Mouse (Mus musculus): ENCODE data around the gene Zan. TPM values are rescaled to one million over a fixed set of nuclear protein-coding genes. Genes with fewer than 3 reads are reported as not detected.

The Zan gene
- polyA plus RNA-seq, 1 experiment, result 0.04 TPM

- Histone ChIP-seq H3K4me3 (ENCODE audit: low read depth, low read length) (peak overlapping the region; percentile 76), H3K27ac (ENCODE audit: insufficient read depth, low read length) (peak overlapping the region; percentile 54), H3K4me1 (ENCODE audit: control insufficient read depth, insufficient read depth, low read length) (no peaks in the 10 kb centered on the region), H3K9me3 (replicated peaks; ENCODE audit: control insufficient read depth, insufficient read depth, low read length, poor library complexity, severe bottlenecking) (no peaks in the 10 kb centered on the region), H3K9ac (ENCODE audit: low read depth, poor library complexity, severe bottlenecking) (peak overlapping the region; percentile 76), H3K27me3 (ENCODE audit: control insufficient read depth, insufficient read depth, low read length, poor library complexity, severe bottlenecking) (no peaks in the 10 kb centered on the region), H3K36me3 (ENCODE audit: control insufficient read depth, insufficient read depth, low read length, poor library complexity, severe bottlenecking) (no peaks in the 10 kb centered on the region)
- TF ChIP-seq EP300 (IDR thresholded peaks at IDR 0.05; ENCODE audit: insufficient read depth, low read depth, low read length) (no peak), CTCF (IDR thresholded peaks at IDR 0.05; ENCODE audit: low read depth, low read length) (peak; percentile 54), POLR2A (IDR thresholded peaks at IDR 0.05; ENCODE audit: insufficient read depth, low read length) (peak; percentile 43)
Measured at GRCm38 (mm10) chr5:137502667-137503110, 25.8 kb upstream of the Zan start.

- TF ChIP-seq EP300 (IDR thresholded peaks at IDR 0.05; ENCODE audit: insufficient read depth, low read depth, low read length), result 0 out of 2 replicates have a peak, but pooled peaks have one; percentile 4
- TF ChIP-seq POLR2A (IDR thresholded peaks at IDR 0.05; ENCODE audit: insufficient read depth, low read length), result peak; percentile 31
- TF ChIP-seq CTCF (IDR thresholded peaks at IDR 0.05; ENCODE audit: low read depth, low read length), result peak; percentile 66
- Histone ChIP-seq H3K9me3 (replicated peaks; ENCODE audit: control insufficient read depth, insufficient read depth, low read length, poor library complexity, severe bottlenecking) (no peaks in the 10 kb centered on the region), H3K4me3 (ENCODE audit: low read depth, low read length) (peak within 1 kb of the TSS; percentile 98), H3K27me3 (ENCODE audit: control insufficient read depth, insufficient read depth, low read length, poor library complexity, severe bottlenecking) (no peaks in the 10 kb centered on the region), H3K9ac (ENCODE audit: low read depth, poor library complexity, severe bottlenecking) (peak within 1 kb of the TSS; percentile 76), H3K36me3 (ENCODE audit: control insufficient read depth, insufficient read depth, low read length, poor library complexity, severe bottlenecking) (no peaks in the 10 kb centered on the region), H3K27ac (ENCODE audit: insufficient read depth, low read length) (peak within 1 kb of the TSS; percentile 88), H3K4me1 (ENCODE audit: control insufficient read depth, insufficient read depth, low read length) (no peaks in the 10 kb centered on the region)
Measured at GRCm38 (mm10) chr5:137501709-137502666, 25.1 kb upstream of the Zan start, which contains the start of gene Pop7. TSS of gene Pop7 (minus strand) at chr5:137502518.

GRCm38 (mm10) chr5:137500186-137500585 lies 23.3 kb upstream of the Zan start:
- no peak for TF ChIP-seq EP300 (IDR thresholded peaks at IDR 0.05; ENCODE audit: insufficient read depth, low read depth, low read length)
- no peak for TF ChIP-seq POLR2A (IDR thresholded peaks at IDR 0.05; ENCODE audit: insufficient read depth, low read length)
- no peak for TF ChIP-seq CTCF (IDR thresholded peaks at IDR 0.05; ENCODE audit: low read depth, low read length)
- Histone ChIP-seq H3K9me3 (replicated peaks; ENCODE audit: control insufficient read depth, insufficient read depth, low read length, poor library complexity, severe bottlenecking) (no peaks in the 10 kb centered on the region), H3K27me3 (ENCODE audit: control insufficient read depth, insufficient read depth, low read length, poor library complexity, severe bottlenecking) (no peaks in the 10 kb centered on the region), H3K27ac (ENCODE audit: insufficient read depth, low read length) (no peak overlapping the region), H3K4me1 (ENCODE audit: control insufficient read depth, insufficient read depth, low read length) (no peaks in the 10 kb centered on the region), H3K9ac (ENCODE audit: low read depth, poor library complexity, severe bottlenecking) (peak overlapping the region; percentile 76; the same call in 1 of the 2 replicates), H3K4me3 (ENCODE audit: low read depth, low read length) (no peak overlapping the region), H3K36me3 (ENCODE audit: control insufficient read depth, insufficient read depth, low read length, poor library complexity, severe bottlenecking) (no peaks in the 10 kb centered on the region)

GRCm38 (mm10) chr5:137493831-137494230 lies 17.0 kb upstream of the Zan start:
- no peaks in the 10 kb centered on the region for H3K4me1 ChIP-seq (ENCODE audit: control insufficient read depth, insufficient read depth, low read length)
- H3K27ac ChIP-seq (ENCODE audit: insufficient read depth, low read length), result no peak overlapping the region
- H3K9ac ChIP-seq (ENCODE audit: low read depth, poor library complexity, severe bottlenecking), result no peak overlapping the region
- no peak overlapping the region for H3K4me3 ChIP-seq (ENCODE audit: low read depth, low read length)
- no peaks in the 10 kb centered on the region for H3K36me3 ChIP-seq (ENCODE audit: control insufficient read depth, insufficient read depth, low read length, poor library complexity, severe bottlenecking)
- H3K27me3 ChIP-seq (ENCODE audit: control insufficient read depth, insufficient read depth, low read length, poor library complexity, severe bottlenecking), result no peaks in the 10 kb centered on the region
- no peaks in the 10 kb centered on the region for H3K9me3 ChIP-seq (replicated peaks; ENCODE audit: control insufficient read depth, insufficient read depth, low read length, poor library complexity, severe bottlenecking)
- TF ChIP-seq EP300 (IDR thresholded peaks at IDR 0.05; ENCODE audit: insufficient read depth, low read depth, low read length) (no peak), CTCF (IDR thresholded peaks at IDR 0.05; ENCODE audit: low read depth, low read length) (no peak), POLR2A (IDR thresholded peaks at IDR 0.05; ENCODE audit: insufficient read depth, low read length) (no peak)

GRCm38 (mm10) chr5:137491559-137491958 lies 14.7 kb upstream of the Zan start:
- H3K9me3 ChIP-seq (replicated peaks; ENCODE audit: control insufficient read depth, insufficient read depth, low read length, poor library complexity, severe bottlenecking), result no peaks in the 10 kb centered on the region
- H3K27me3 ChIP-seq (ENCODE audit: control insufficient read depth, insufficient read depth, low read length, poor library complexity, severe bottlenecking), result no peaks in the 10 kb centered on the region
- no peaks in the 10 kb centered on the region for H3K36me3 ChIP-seq (ENCODE audit: control insufficient read depth, insufficient read depth, low read length, poor library complexity, severe bottlenecking)
- TF ChIP-seq POLR2A (IDR thresholded peaks at IDR 0.05; ENCODE audit: insufficient read depth, low read length), result no peak
- no peak for TF ChIP-seq CTCF (IDR thresholded peaks at IDR 0.05; ENCODE audit: low read depth, low read length)
- no peak for TF ChIP-seq EP300 (IDR thresholded peaks at IDR 0.05; ENCODE audit: insufficient read depth, low read depth, low read length)
- no peak overlapping the region for H3K27ac ChIP-seq (ENCODE audit: insufficient read depth, low read length)
- no peaks in the 10 kb centered on the region for H3K4me1 ChIP-seq (ENCODE audit: control insufficient read depth, insufficient read depth, low read length)
- no peak overlapping the region for H3K9ac ChIP-seq (ENCODE audit: low read depth, poor library complexity, severe bottlenecking)
- no peak overlapping the region for H3K4me3 ChIP-seq (ENCODE audit: low read depth, low read length)

- H3K4me1 ChIP-seq (ENCODE audit: control insufficient read depth, insufficient read depth, low read length), result no peaks in the 10 kb centered on the region
- no peaks in the 10 kb centered on the region for H3K27me3 ChIP-seq (ENCODE audit: control insufficient read depth, insufficient read depth, low read length, poor library complexity, severe bottlenecking)
- no peak overlapping the region for H3K4me3 ChIP-seq (ENCODE audit: low read depth, low read length)
- no peak for TF ChIP-seq EP300 (IDR thresholded peaks at IDR 0.05; ENCODE audit: insufficient read depth, low read depth, low read length)
- TF ChIP-seq CTCF (IDR thresholded peaks at IDR 0.05; ENCODE audit: low read depth, low read length), result no peak
- no peak for TF ChIP-seq POLR2A (IDR thresholded peaks at IDR 0.05; ENCODE audit: insufficient read depth, low read length)
- H3K9me3 ChIP-seq (replicated peaks; ENCODE audit: control insufficient read depth, insufficient read depth, low read length, poor library complexity, severe bottlenecking), result no peaks in the 10 kb centered on the region
- no peak overlapping the region for H3K27ac ChIP-seq (ENCODE audit: insufficient read depth, low read length)
- H3K9ac ChIP-seq (ENCODE audit: low read depth, poor library complexity, severe bottlenecking), result no peak overlapping the region
- no peaks in the 10 kb centered on the region for H3K36me3 ChIP-seq (ENCODE audit: control insufficient read depth, insufficient read depth, low read length, poor library complexity, severe bottlenecking)
Measured at GRCm38 (mm10) chr5:137487616-137488015, 10.8 kb upstream of the Zan start.

All from ES-Bruce4 (cell line).